Mouse (Mus musculus): ENCODE results near the gene Nup35.

The Nup35 gene

GRCm38 (mm10) chr2:80616854-80617737 is at the start of gene Nup35, which contains the start of gene Dusp19:
Gene Nup35 (plus strand): TSS chr2:80617236.
Gene Dusp19 (plus strand): TSS chr2:80617045.
- DNase-seq (ENCODE audit: low spot score) = peak; percentile 88

- no peak for DNase-seq (ENCODE audit: low spot score)
These were observed 49.6 kb upstream of the Nup35 start for GRCm38 (mm10) chr2:80567411-80567810.

GRCm38 (mm10) chr2:80570656-80571055 is 46.4 kb upstream of the Nup35 start:
- DNase-seq (ENCODE audit: low spot score) = no peak

GRCm38 (mm10) chr2:80577286-80577685 is 39.8 kb upstream of the Nup35 start:
- no peak for DNase-seq (ENCODE audit: low spot score)

- no peak for DNase-seq (ENCODE audit: low spot score)
These were observed 37.7 kb upstream of the Nup35 start for GRCm38 (mm10) chr2:80579253-80579891.

- DNase-seq (ENCODE audit: low spot score) = peak; percentile 42
These were observed 36.6 kb upstream of the Nup35 start for GRCm38 (mm10) chr2:80580311-80580961.

- DNase-seq (ENCODE audit: low spot score) = peak; percentile 87
These were observed 35.9 kb upstream of the Nup35 start, which contains the start of gene Nckap1 for GRCm38 (mm10) chr2:80581043-80581711. Gene Nckap1 (minus strand): TSS chr2:80581380.

GRCm38 (mm10) chr2:80582356-80582755 is 34.7 kb upstream of the Nup35 start:
- no peak for DNase-seq (ENCODE audit: low spot score)

GRCm38 (mm10) chr2:80594215-80594918 is 22.7 kb upstream of the Nup35 start:
- DNase-seq (ENCODE audit: low spot score) = no peak

GRCm38 (mm10) chr2:80596960-80597359 is 20.1 kb upstream of the Nup35 start:
- no peak for DNase-seq (ENCODE audit: low spot score)

- DNase-seq (ENCODE audit: low spot score) = no peak
These were observed 17.2 kb upstream of the Nup35 start for GRCm38 (mm10) chr2:80599850-80600249.

- no peak for DNase-seq (ENCODE audit: low spot score)
These were observed 16.4 kb upstream of the Nup35 start for GRCm38 (mm10) chr2:80600611-80601010.

GRCm38 (mm10) chr2:80602756-80603155 is 14.3 kb upstream of the Nup35 start:
- no peak for DNase-seq (ENCODE audit: low spot score)

- no peak for DNase-seq (ENCODE audit: low spot score)
These were observed 13.1 kb upstream of the Nup35 start for GRCm38 (mm10) chr2:80603771-80604426.

GRCm38 (mm10) chr2:80612286-80612685 is 4.8 kb upstream of the Nup35 start:
- DNase-seq (ENCODE audit: low spot score) = no peak

GRCm38 (mm10) chr2:80612796-80613195 is 4.2 kb upstream of the Nup35 start:
- DNase-seq (ENCODE audit: low spot score) = no peak

- DNase-seq (ENCODE audit: low spot score) = no peak
These were observed 2.0 kb downstream of the Nup35 start for GRCm38 (mm10) chr2:80618991-80619390.

GRCm38 (mm10) chr2:80621921-80622320 is 4.9 kb downstream of the Nup35 start:
- DNase-seq (ENCODE audit: low spot score) = no peak

GRCm38 (mm10) chr2:80624523-80624922 is 7.5 kb downstream of the Nup35 start:
- DNase-seq (ENCODE audit: low spot score) = no peak

- no peak for DNase-seq (ENCODE audit: low spot score)
These were observed 15.4 kb downstream of the Nup35 start for GRCm38 (mm10) chr2:80632336-80633026.

All from urinary bladder, postnatal 25 days (tissue).